Mouse (Mus musculus) neural tube, embryonic 15.5 days (tissue): ENCODE measurements around the gene Rere. TPM values are rescaled to one million over a fixed set of nuclear protein-coding genes. Genes with fewer than 3 reads are reported as not detected.

Experiments used
- ATAC-seq: fragments of 200-750 bp; cut with Nextera tagmentation; 2 replicates; pipeline ENCODE4 v1.8.0; 2017; ENCODE audit warnings: mild to moderate bottlenecking, moderate TSS enrichment, moderate library complexity; ENCODE audit not compliant: low FRiP score
- H3K27ac ChIP-seq: fragments of 300-500 bp; sonication (generic); replicated peaks from 2 replicates; pipeline ENCODE4 v1.5.1; 2015; ENCODE audit warnings: mild to moderate bottlenecking, inconsistent platforms
- H3K27me3 ChIP-seq: fragments of 300-500 bp; sonication (generic); replicated peaks from 2 replicates; pipeline ENCODE4 v1.6.1; 2015; ENCODE audit warnings: inconsistent platforms
- H3K36me3 ChIP-seq: fragments of 300-500 bp; sonication (generic); 2 replicates; pipeline ENCODE4 v1.6.1; 2015; ENCODE audit warnings: inconsistent platforms
- H3K4me1 ChIP-seq: fragments of 300-500 bp; sonication (generic); 2 replicates; pipeline ENCODE4 v1.6.1; 2015; ENCODE audit warnings: inconsistent platforms
- H3K4me2 ChIP-seq: fragments of 300-500 bp; sonication (generic); 2 replicates; pipeline ENCODE4 v1.6.1; 2015; ENCODE audit warnings: inconsistent platforms, mild to moderate bottlenecking, moderate library complexity
- H3K4me3 ChIP-seq: fragments of 300-500 bp; sonication (generic); replicated peaks from 2 replicates; pipeline ENCODE4 v1.5.1; 2015; ENCODE audit warnings: mild to moderate bottlenecking, inconsistent platforms
- H3K9ac ChIP-seq: fragments of 300-500 bp; sonication (generic); replicated peaks from 2 replicates; pipeline ENCODE4 v1.6.1; 2015; ENCODE audit warnings: mild to moderate bottlenecking, inconsistent platforms
- H3K9me3 ChIP-seq: fragments of 300-500 bp; sonication (generic); replicated peaks from 2 replicates; pipeline ENCODE4 v1.6.1; 2016; ENCODE audit warnings: inconsistent platforms
- WGBS: fragments of 180-500 bp; shearing (Covaris S2); methylation state at CpG from one replicate; pipeline ENCODE4 v1.1.7; 2015; ENCODE audit warnings: mixed read lengths; 5-methylcytosine and 5-hydroxymethylcytosine counted together
- polyA plus RNA-seq: library from polyadenylated mRNA; unstranded; fragments of >200 nt; fragmentation: Nextera tagmentation; extraction: Ambion mirVana; gene quantifications from 2 replicates; pipeline ENCODE4 v1.2.1, GENCODE M21; 2015

Rere gene
- polyA plus RNA-seq, 1 experiment from 2014 or later: 34.6 TPM

- no peak overlapping the region for H3K4me3 ChIP-seq
- no peak overlapping the region for H3K4me2 ChIP-seq
- H3K9me3 ChIP-seq: no peaks in the 10 kb centered on the region
- peaks cover 27% of the 10 kb centered on the region for H3K4me1 ChIP-seq
- no peak overlapping the region for H3K9ac ChIP-seq
- H3K36me3 ChIP-seq: no peaks in the 10 kb centered on the region
- no peaks in the 10 kb centered on the region for H3K27me3 ChIP-seq
- WGBS: 65% methylated on average over 7 of the region's 7 CpGs
- ATAC-seq: no peak
- no peak overlapping the region for H3K27ac ChIP-seq
These were observed 72.0 kb downstream of the Rere start for GRCm38 (mm10) chr4:150353376-150353900.

- no peak overlapping the region for H3K4me3 ChIP-seq
- no peak overlapping the region for H3K9ac ChIP-seq
- H3K36me3 ChIP-seq: no peaks in the 10 kb centered on the region
- no peak overlapping the region for H3K4me2 ChIP-seq
- no peaks in the 10 kb centered on the region for H3K27me3 ChIP-seq
- no peaks in the 10 kb centered on the region for H3K9me3 ChIP-seq
- peaks cover 21% of the 10 kb centered on the region for H3K4me1 ChIP-seq
- no peak for ATAC-seq
- no peak overlapping the region for H3K27ac ChIP-seq
- WGBS: 88% methylated on average over 5 of the region's 5 CpGs
These were observed 74.4 kb downstream of the Rere start for GRCm38 (mm10) chr4:150355801-150356200.

GRCm38 (mm10) chr4:150361986-150362691 is 80.7 kb downstream of the Rere start:
- H3K27ac ChIP-seq: peak overlapping the region; percentile 41
- WGBS: 16% methylated on average over 8 of the region's 8 CpGs
- H3K36me3 ChIP-seq: no peaks in the 10 kb centered on the region
- ATAC-seq: no peak
- H3K4me1 ChIP-seq: peaks cover 25% of the 10 kb centered on the region
- no peaks in the 10 kb centered on the region for H3K27me3 ChIP-seq
- H3K4me2 ChIP-seq: no peak overlapping the region
- H3K4me3 ChIP-seq: no peak overlapping the region
- no peak overlapping the region for H3K9ac ChIP-seq
- H3K9me3 ChIP-seq: no peaks in the 10 kb centered on the region

GRCm38 (mm10) chr4:150362858-150363257 is 81.4 kb downstream of the Rere start:
- Histone ChIP-seq H3K9ac (no peak overlapping the region), H3K4me2 (no peak overlapping the region), H3K4me1 (peaks cover 25% of the 10 kb centered on the region), H3K27ac (no peak overlapping the region), H3K4me3 (no peak overlapping the region), H3K36me3 (no peaks in the 10 kb centered on the region), H3K9me3 (no peaks in the 10 kb centered on the region), H3K27me3 (no peaks in the 10 kb centered on the region)
- WGBS: 50% methylated on average over 5 of the region's 5 CpGs
- ATAC-seq: no peak

DNA sequence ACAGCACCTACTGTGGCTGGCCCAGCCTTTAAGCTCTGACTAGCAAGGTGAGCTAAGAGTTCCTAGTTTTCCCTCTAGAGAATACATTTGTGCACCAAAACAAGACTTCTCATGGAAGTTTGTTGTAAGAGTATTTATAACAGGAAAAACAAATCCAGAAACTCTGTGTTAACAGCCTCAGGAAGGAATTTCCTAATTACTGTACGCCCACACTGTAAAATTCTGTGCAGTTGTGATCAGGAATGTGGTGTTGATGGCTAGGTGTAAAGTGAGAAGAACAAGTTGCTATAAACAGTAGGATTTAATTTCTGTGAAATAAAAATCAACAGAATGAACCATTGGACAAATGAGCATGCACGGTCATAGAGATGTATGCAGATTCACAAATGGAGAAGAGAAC is 83.3 kb downstream of the Rere start:
- no peaks in the 10 kb centered on the region for H3K9me3 ChIP-seq
- no peaks in the 10 kb centered on the region for H3K27me3 ChIP-seq
- WGBS: 80% methylated on average over 2 of the region's 2 CpGs
- H3K27ac ChIP-seq: no peak overlapping the region
- no peaks in the 10 kb centered on the region for H3K36me3 ChIP-seq
- no peak for ATAC-seq
- no peak overlapping the region for H3K4me3 ChIP-seq
- no peak overlapping the region for H3K9ac ChIP-seq
- no peak overlapping the region for H3K4me2 ChIP-seq
- peaks cover 26% of the 10 kb centered on the region for H3K4me1 ChIP-seq

- peaks cover 38% of the 10 kb centered on the region for H3K4me1 ChIP-seq
- no peaks in the 10 kb centered on the region for H3K36me3 ChIP-seq
- WGBS: 68% methylated on average over 6 of the region's 6 CpGs
- H3K4me2 ChIP-seq: no peak overlapping the region
- H3K4me3 ChIP-seq: no peak overlapping the region
- H3K27ac ChIP-seq: no peak overlapping the region
- H3K9me3 ChIP-seq: no peaks in the 10 kb centered on the region
- no peaks in the 10 kb centered on the region for H3K27me3 ChIP-seq
- no peak for ATAC-seq
- H3K9ac ChIP-seq: no peak overlapping the region
These were observed 85.2 kb downstream of the Rere start for GRCm38 (mm10) chr4:150366510-150367208.

DNA sequence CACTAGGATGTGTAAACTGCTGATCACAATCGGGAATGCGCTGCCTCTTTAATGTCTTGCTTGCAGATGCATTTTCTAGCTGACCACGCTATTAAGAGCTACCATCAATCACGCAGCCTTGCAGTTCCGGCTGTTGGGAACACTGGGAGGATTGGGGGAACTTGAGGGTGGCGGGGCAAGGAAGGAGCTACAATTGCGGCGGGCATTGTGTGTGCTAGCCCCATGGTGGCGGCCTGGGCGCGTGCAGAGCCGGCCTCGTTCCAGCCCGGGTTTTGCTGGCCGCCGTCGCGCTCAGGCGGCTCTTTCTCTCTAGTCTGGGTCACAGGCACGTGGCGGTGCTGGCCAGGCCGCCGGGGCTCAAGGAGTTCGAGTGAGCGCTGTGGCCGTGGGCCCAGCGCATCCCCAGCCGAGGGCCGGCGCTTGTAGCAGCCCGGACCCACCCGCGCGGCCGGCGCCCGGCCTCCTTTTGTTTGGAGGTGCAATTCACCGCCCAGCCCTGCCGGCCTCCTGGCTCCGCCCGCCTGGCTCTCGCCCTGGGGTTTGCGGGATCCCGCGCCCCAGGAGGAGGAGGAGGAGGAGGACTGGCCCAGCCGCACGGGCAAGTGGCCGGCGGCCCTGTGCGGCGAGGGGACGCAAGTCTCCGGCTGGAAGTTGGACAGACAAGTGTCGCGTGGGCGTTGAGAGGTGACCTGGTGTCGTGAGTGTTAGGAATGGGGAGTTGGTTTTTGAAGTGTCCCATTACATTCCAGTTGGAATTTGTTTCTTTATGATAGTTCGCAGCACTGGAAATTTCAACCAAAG is 90.3 kb downstream of the Rere start:
- peaks cover 64% of the 10 kb centered on the region for H3K4me1 ChIP-seq
- H3K9me3 ChIP-seq: no peaks in the 10 kb centered on the region
- H3K36me3 ChIP-seq: no peaks in the 10 kb centered on the region
- peak overlapping the region; percentile 89 for H3K27ac ChIP-seq
- H3K4me3 ChIP-seq: peak overlapping the region; percentile 51
- H3K4me2 ChIP-seq: peak overlapping the region; percentile 92
- WGBS: under 1% methylated on average over 58 of the region's 58 CpGs
- no peaks in the 10 kb centered on the region for H3K27me3 ChIP-seq
- H3K9ac ChIP-seq: peak overlapping the region; percentile 63
- peak; percentile 69 for ATAC-seq

DNA sequence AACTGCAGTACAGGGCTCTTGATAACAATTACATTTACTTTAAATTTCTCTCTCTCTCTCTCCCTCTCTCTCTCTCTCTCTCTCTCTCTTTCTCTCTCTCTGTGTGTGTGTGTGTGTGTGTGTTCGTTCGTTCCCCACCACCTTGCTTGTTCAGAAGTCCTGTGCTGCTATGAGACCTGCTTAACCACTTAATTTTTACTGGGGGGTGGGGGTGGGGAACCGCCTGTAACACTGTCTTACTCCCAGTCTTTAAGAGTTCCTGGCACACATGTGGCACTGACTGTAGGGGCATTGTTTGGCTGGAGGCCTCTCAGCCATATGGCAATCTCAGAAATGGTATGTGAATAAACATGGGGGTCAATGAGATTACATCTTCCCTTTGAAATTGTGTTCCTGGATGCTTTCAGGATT is 91.2 kb downstream of the Rere start:
- no peaks in the 10 kb centered on the region for H3K9me3 ChIP-seq
- H3K27me3 ChIP-seq: no peaks in the 10 kb centered on the region
- peaks cover 62% of the 10 kb centered on the region for H3K4me1 ChIP-seq
- ATAC-seq: 0 out of 2 replicates have a peak, but pooled peaks have one; percentile 39
- peak overlapping the region; percentile 44 for H3K9ac ChIP-seq
- peak overlapping the region; percentile 92 for H3K4me2 ChIP-seq
- WGBS: 2% methylated on average over 3 of the region's 3 CpGs
- peak overlapping the region; percentile 51 for H3K4me3 ChIP-seq
- peak overlapping the region; percentile 89 for H3K27ac ChIP-seq
- no peaks in the 10 kb centered on the region for H3K36me3 ChIP-seq

DNA sequence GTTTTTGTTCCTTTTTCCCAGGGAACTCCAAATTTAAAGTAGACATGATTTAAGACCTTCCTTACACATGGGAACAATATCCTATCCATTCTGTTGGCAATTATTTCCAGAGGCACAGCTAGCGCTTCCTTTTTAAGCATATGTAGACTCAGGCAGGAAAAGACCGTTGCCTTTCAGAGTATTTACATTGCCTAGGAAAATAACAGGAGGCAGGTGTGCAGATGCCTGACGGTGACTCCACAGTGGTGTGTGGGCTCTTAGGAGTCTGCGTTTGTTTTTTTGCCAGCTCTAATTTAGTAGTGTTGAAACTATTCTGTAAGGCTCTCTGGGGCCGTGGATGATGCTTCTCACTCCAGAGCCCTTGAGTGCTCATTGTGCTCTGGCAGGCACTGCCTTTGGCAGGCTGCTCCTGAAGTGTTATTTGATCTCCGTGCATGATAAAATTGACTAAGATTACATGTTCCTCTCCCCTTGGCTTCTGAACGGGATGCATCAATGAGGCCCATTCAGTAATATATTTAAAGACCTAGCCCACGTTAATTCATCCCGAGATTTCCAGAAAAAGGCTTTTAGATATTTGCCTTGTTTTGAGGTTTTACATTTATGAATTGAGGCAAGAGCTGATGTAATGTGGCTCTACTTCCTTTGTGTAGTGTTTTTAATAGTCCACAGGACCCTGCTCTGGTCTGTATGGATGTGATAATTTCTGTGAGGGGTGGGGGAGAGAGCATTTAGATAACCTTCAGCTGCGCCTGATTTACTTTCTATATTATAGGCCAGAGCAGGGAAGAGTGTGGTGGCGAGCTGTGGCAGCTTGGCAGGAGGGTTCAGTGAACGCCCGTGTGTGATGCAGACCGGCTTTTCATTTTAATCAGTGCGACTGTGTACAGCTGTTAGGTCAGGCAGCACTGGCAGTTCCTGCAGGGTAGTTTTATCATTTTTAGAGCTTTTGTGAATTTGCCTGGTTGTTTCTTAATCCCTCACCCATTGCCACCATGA is 92.0 kb downstream of the Rere start:
- peak; percentile 54 for ATAC-seq
- peak overlapping the region; percentile 51 for H3K4me3 ChIP-seq
- no peaks in the 10 kb centered on the region for H3K27me3 ChIP-seq
- H3K36me3 ChIP-seq: no peaks in the 10 kb centered on the region
- peak overlapping the region; percentile 89 for H3K27ac ChIP-seq
- no peaks in the 10 kb centered on the region for H3K9me3 ChIP-seq
- peaks cover 64% of the 10 kb centered on the region for H3K4me1 ChIP-seq
- 3% methylated on average over 15 of the region's 15 CpGs for WGBS
- H3K9ac ChIP-seq: peak overlapping the region; percentile 44
- H3K4me2 ChIP-seq: peak overlapping the region; percentile 92

- Histone ChIP-seq H3K9ac (no peak overlapping the region), H3K9me3 (no peaks in the 10 kb centered on the region), H3K36me3 (no peaks in the 10 kb centered on the region), H3K4me3 (no peak overlapping the region; the same call in 1 of the 2 replicates), H3K27ac (0 out of 2 replicates have a peak overlapping the region, but pooled peaks have one; percentile 58), H3K4me2 (peak overlapping the region; percentile 92), H3K4me1 (peaks cover 68% of the 10 kb centered on the region), H3K27me3 (no peaks in the 10 kb centered on the region)
- ATAC-seq: no peak
- 18% methylated on average over 9 of the region's 9 CpGs for WGBS
These were observed 93.4 kb downstream of the Rere start for GRCm38 (mm10) chr4:150374651-150375447.
